Mouse (Mus musculus) liver, embryonic 13.5 days (tissue): ENCODE measurements at regions not wholly inside any gene's neighbourhood (a gene's known extent, or its start where the extent isn't known, plus 50 kb on each side); places are given as distances from the start of the nearest gene placed in this dataset.

Source experiments
- ATAC-seq: fragments of 200-750 bp; cut with Nextera tagmentation; 2 replicates; pipeline ENCODE4 v1.8.0; 2017; ENCODE audit warnings: low read depth, mild to moderate bottlenecking, moderate number of reproducible peaks, moderate library complexity
- DNase-seq: peaks from one replicate; pipeline ENCODE4 v3.0.0; 2022
- H3K27ac ChIP-seq: fragments of 300-500 bp; sonication (generic); 2 replicates; pipeline ENCODE4 v1.5.1; 2015; ENCODE audit warnings: moderate library complexity, mild to moderate bottlenecking, inconsistent platforms
- H3K27me3 ChIP-seq: fragments of 300-500 bp; sonication (generic); 2 replicates; pipeline ENCODE4 v1.6.1; 2015; ENCODE audit warnings: mild to moderate bottlenecking, inconsistent platforms
- H3K36me3 ChIP-seq: fragments of 300-500 bp; sonication (generic); 2 replicates; pipeline ENCODE4 v1.6.1; 2015; ENCODE audit warnings: mild to moderate bottlenecking, inconsistent platforms
- H3K4me1 ChIP-seq: fragments of 300-500 bp; sonication (generic); replicated peaks from 2 replicates; pipeline ENCODE4 v1.6.1; 2015; ENCODE audit warnings: inconsistent platforms
- H3K4me2 ChIP-seq: fragments of 300-500 bp; sonication (generic); 2 replicates; pipeline ENCODE4 v1.6.1; 2015; ENCODE audit warnings: inconsistent platforms, mild to moderate bottlenecking, moderate library complexity
- H3K4me3 ChIP-seq: fragments of 300-500 bp; sonication (generic); replicated peaks from 2 replicates; pipeline ENCODE4 v1.5.1; 2015; ENCODE audit warnings: mild to moderate bottlenecking, inconsistent platforms
- H3K9ac ChIP-seq: fragments of 300-500 bp; sonication (generic); 2 replicates; pipeline ENCODE4 v1.6.1; 2015; ENCODE audit warnings: mild to moderate bottlenecking, inconsistent platforms
- H3K9me3 ChIP-seq: fragments of 300-500 bp; sonication (generic); replicated peaks from 2 replicates; pipeline ENCODE4 v1.6.1; 2016; ENCODE audit warnings: inconsistent platforms
- whole genome bisulfite sequencing: fragments of 180-500 bp; shearing (Covaris S2); methylation state at CpG from one replicate; pipeline ENCODE4 v1.1.7; 2015; ENCODE audit not compliant: insufficient replicate concordance; 5-methylcytosine and 5-hydroxymethylcytosine counted together

- Histone ChIP-seq H3K27me3 (no peaks in the 10 kb centered on the region), H3K4me2 (no peak overlapping the region), H3K4me3 (no peak overlapping the region), H3K36me3 (no peaks in the 10 kb centered on the region), H3K9me3 (peaks cover 4% of the 10 kb centered on the region; the same call in 1 of the 2 replicates), H3K27ac (no peak overlapping the region), H3K4me1 (no peaks in the 10 kb centered on the region), H3K9ac (no peak overlapping the region)
- no peak for DNase-seq
- 59% methylated on average over 3 of the region's 3 CpGs for WGBS
- no peak for ATAC-seq
Observed at GRCm38 (mm10) chr12:107230097-107230496, 258.3 kb upstream of the 3110018I06Rik start.

DNA sequence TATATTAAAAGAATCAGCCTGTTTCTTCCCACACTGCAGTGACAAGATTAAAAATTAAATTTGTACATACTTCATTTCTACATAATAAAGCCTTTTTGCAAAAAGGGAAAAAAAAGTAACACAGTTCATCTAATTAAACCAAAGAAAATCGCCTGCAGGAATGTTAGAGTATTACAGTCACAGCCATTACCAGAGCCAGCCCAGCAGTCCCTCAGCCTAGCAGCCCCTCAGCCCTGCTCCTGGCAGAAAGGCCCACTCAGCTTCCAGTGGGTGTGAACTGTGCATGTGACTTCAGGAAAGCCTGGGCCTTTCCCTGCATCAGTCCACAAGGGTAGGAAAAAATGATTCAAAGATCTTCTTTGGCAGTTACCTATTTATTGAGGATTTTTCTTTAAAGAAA is 256.8 kb upstream of the 3110018I06Rik start:
- Histone ChIP-seq H3K4me2 (no peak overlapping the region), H3K36me3 (no peaks in the 10 kb centered on the region), H3K27ac (no peak overlapping the region), H3K27me3 (no peaks in the 10 kb centered on the region), H3K9me3 (no peaks in the 10 kb centered on the region), H3K4me3 (no peak overlapping the region), H3K4me1 (no peaks in the 10 kb centered on the region), H3K9ac (no peak overlapping the region)
- ATAC-seq (no peak), DNase-seq (no peak)
- 16% methylated on average over 1 of the region's 1 CpGs for WGBS

DNA sequence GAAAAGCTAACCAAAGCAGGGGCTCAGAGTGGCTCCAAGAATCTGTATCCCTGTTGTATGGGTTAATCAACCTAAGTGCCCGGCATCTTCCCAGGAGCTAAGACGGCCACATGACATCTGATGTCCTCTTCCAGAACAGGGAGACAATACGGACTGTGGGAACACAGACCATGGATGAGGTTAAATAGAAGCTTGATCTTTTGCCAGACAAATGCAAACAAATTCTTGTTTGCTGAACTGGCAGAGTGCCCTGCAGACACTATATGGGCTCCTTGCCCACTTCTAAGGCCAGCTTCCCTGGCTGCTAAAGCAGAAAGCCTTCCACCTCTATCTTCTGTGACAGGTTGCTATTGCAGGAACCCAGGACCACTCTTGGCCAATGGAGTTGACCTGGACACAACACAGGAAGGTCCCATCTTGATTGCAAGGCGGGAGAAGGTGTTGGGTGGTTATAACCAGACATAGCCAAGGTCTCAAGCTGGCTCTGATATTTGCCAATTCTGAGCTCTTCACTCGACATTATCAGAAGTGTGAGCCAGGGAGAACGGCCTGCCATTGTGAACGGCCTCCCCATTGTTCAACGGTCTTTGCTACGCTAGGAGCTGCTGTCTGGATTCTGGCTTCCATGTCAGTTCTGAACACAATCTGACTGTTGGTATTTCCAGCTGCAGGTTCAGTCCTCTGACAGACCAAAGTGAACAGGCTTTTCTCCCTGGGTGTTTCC is 237.5 kb upstream of the 3110018I06Rik start:
- Histone ChIP-seq H3K4me3 (no peak overlapping the region), H3K4me2 (no peak overlapping the region), H3K9ac (no peak overlapping the region), H3K4me1 (no peaks in the 10 kb centered on the region), H3K27me3 (no peaks in the 10 kb centered on the region), H3K9me3 (no peaks in the 10 kb centered on the region), H3K27ac (no peak overlapping the region), H3K36me3 (no peaks in the 10 kb centered on the region)
- DNase-seq, result no peak
- ATAC-seq, result no peak
- WGBS, result 62% methylated on average over 9 of the region's 9 CpGs

DNA sequence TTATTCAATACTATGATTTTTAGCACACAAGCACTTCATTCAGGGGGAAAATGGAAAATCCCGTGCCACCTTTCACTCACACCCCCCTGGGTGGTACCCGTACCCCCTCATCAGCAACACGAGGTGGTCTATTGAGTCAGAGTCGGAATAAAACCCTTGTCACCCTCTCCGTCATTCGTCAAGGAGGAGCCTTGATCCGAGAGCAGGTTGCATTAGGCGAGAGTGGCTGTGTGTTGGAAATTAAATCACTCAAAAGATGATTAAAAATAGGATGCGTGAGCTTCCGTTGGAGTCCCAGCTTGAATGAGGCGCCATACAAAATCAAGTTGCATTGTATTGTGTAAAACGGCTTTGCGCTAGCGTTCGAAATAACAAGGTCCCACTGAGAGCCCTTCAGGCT is 236.5 kb upstream of the 3110018I06Rik start:
- DNase-seq, result no peak
- H3K4me2 ChIP-seq, result no peak overlapping the region

GRCm38 (mm10) chr12:107262076-107262475 is 226.4 kb upstream of the 3110018I06Rik start:
- Histone ChIP-seq H3K4me2 (no peak overlapping the region), H3K9ac (no peak overlapping the region), H3K27ac (no peak overlapping the region), H3K36me3 (no peaks in the 10 kb centered on the region), H3K4me3 (no peak overlapping the region), H3K27me3 (no peaks in the 10 kb centered on the region), H3K4me1 (no peaks in the 10 kb centered on the region), H3K9me3 (no peaks in the 10 kb centered on the region)
- ATAC-seq (no peak), DNase-seq (no peak)
- 71% methylated on average over 5 of the region's 5 CpGs for WGBS

More for the DNA sequence above, 236.5 kb upstream of the 3110018I06Rik start:
- Histone ChIP-seq H3K9me3 (no peaks in the 10 kb centered on the region), H3K9ac (no peak overlapping the region), H3K4me3 (no peak overlapping the region), H3K27ac (no peak overlapping the region), H3K27me3 (no peaks in the 10 kb centered on the region), H3K4me1 (no peaks in the 10 kb centered on the region), H3K36me3 (no peaks in the 10 kb centered on the region)
- 74% methylated on average over 15 of the region's 15 CpGs for WGBS
- no peak for ATAC-seq

DNA sequence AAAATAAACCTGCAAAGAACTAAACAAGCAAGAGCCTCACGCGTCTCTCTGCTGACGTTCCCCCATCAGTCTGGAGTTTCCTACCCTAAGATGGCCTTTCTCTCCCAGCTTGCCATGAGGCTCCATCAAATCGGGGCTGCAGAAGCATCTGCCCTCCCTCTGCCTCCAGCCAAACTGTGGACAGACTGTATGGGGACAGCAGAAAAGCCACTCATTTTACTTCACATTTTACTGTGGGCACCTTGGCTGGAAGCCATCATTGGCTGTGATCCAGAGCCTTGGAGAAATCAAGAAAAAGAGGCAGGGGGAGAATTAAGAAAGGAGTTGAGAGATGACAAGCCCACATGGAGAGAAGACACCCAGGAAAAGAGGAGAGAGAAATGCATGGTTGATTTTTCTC is 225.9 kb upstream of the 3110018I06Rik start:
- no peak for DNase-seq
- H3K4me3 ChIP-seq, result no peak overlapping the region
- H3K9ac ChIP-seq, result no peak overlapping the region
- no peaks in the 10 kb centered on the region for H3K27me3 ChIP-seq
- H3K36me3 ChIP-seq, result no peaks in the 10 kb centered on the region
- H3K27ac ChIP-seq, result no peak overlapping the region
- no peaks in the 10 kb centered on the region for H3K4me1 ChIP-seq
- ATAC-seq, result no peak
- H3K9me3 ChIP-seq, result no peaks in the 10 kb centered on the region
- 81% methylated on average over 4 of the region's 4 CpGs for WGBS
- no peak overlapping the region for H3K4me2 ChIP-seq

GRCm38 (mm10) chr12:107266696-107267095 is 221.7 kb upstream of the 3110018I06Rik start:
- H3K9me3 ChIP-seq, result no peaks in the 10 kb centered on the region
- H3K27ac ChIP-seq, result no peak overlapping the region
- no peaks in the 10 kb centered on the region for H3K36me3 ChIP-seq
- no peak overlapping the region for H3K9ac ChIP-seq
- no peak overlapping the region for H3K4me2 ChIP-seq
- no peaks in the 10 kb centered on the region for H3K27me3 ChIP-seq
- H3K4me1 ChIP-seq, result no peaks in the 10 kb centered on the region
- ATAC-seq (no peak), DNase-seq (no peak)
- 52% methylated on average over 2 of the region's 2 CpGs for whole genome bisulfite sequencing
- H3K4me3 ChIP-seq, result no peak overlapping the region

DNA sequence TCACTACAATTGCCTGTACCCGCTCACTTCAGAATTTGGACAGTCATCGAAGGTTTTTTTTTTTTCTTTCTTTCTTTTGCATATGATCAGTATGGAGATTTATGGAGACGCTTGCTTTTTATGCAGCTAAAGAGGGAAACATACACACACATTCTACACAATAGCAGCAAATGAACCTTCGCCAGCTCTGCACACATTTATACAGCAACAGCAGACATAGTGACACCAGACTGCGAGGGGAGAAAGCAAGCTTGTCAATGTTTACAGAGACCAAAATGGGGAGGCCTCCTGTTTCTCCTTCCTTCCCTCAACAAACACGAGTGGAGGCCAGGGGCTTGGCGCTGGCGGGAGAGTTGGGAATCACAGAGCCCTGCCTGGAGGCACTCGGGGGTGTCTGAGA is 202.8 kb upstream of the 3110018I06Rik start:
- Histone ChIP-seq H3K4me3 (no peak overlapping the region), H3K9me3 (no peaks in the 10 kb centered on the region), H3K27ac (no peak overlapping the region), H3K4me1 (no peaks in the 10 kb centered on the region), H3K9ac (no peak overlapping the region), H3K27me3 (no peaks in the 10 kb centered on the region), H3K36me3 (no peaks in the 10 kb centered on the region), H3K4me2 (no peak overlapping the region)
- no peak for ATAC-seq
- no peak for DNase-seq
- WGBS, result 66% methylated on average over 9 of the region's 9 CpGs

- Histone ChIP-seq H3K27me3 (no peaks in the 10 kb centered on the region), H3K4me3 (no peak overlapping the region), H3K9me3 (no peaks in the 10 kb centered on the region), H3K4me2 (no peak overlapping the region), H3K36me3 (no peaks in the 10 kb centered on the region), H3K27ac (no peak overlapping the region), H3K4me1 (no peaks in the 10 kb centered on the region), H3K9ac (no peak overlapping the region)
- WGBS, result 64% methylated on average over 5 of the region's 5 CpGs
- DNase-seq (no peak), ATAC-seq (no peak)
Observed at GRCm38 (mm10) chr12:107291377-107291776, 197.1 kb upstream of the 3110018I06Rik start.

GRCm38 (mm10) chr12:107307094-107307740 is 181.2 kb upstream of the 3110018I06Rik start:
- DNase-seq (no peak), ATAC-seq (no peak)
- Histone ChIP-seq H3K4me1 (no peaks in the 10 kb centered on the region), H3K27me3 (no peaks in the 10 kb centered on the region), H3K9ac (no peak overlapping the region), H3K36me3 (no peaks in the 10 kb centered on the region), H3K4me3 (no peak overlapping the region), H3K9me3 (no peaks in the 10 kb centered on the region), H3K4me2 (no peak overlapping the region), H3K27ac (no peak overlapping the region)
- WGBS, result 12% methylated on average over 15 of the region's 15 CpGs

GRCm38 (mm10) chr12:107315446-107315845 is 173.0 kb upstream of the 3110018I06Rik start:
- Histone ChIP-seq H3K9me3 (no peaks in the 10 kb centered on the region), H3K4me3 (no peak overlapping the region), H3K9ac (no peak overlapping the region), H3K4me1 (no peaks in the 10 kb centered on the region), H3K27ac (no peak overlapping the region), H3K27me3 (no peaks in the 10 kb centered on the region), H3K36me3 (no peaks in the 10 kb centered on the region), H3K4me2 (no peak overlapping the region)
- no peak for ATAC-seq
- DNase-seq, result no peak
- WGBS, result 83% methylated on average over 4 of the region's 4 CpGs

DNA sequence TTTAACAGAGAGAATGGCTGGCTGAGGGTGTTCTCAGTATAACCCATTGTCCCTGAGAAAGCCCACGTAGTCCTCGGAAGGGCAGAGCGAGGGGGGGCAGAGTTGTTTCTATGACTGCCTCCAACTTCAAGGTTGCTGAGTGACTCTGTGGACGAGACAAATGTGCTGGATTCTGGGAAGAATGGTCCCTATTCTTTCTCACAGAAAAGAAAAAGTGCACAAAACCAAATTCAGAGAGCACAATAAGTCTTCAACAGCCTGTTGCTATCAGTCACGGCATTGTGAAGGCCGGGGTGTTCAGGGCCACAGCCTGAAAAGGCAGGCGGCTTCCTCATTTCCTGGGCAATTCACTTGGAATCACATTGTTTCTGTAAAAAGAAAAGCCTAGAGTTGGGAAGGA is 165.6 kb upstream of the 3110018I06Rik start:
- Histone ChIP-seq H3K27me3 (no peaks in the 10 kb centered on the region), H3K4me2 (no peak overlapping the region), H3K4me3 (no peak overlapping the region), H3K9me3 (no peaks in the 10 kb centered on the region), H3K9ac (no peak overlapping the region), H3K36me3 (no peaks in the 10 kb centered on the region), H3K4me1 (no peaks in the 10 kb centered on the region), H3K27ac (no peak overlapping the region)
- WGBS, result 56% methylated on average over 7 of the region's 7 CpGs
- DNase-seq, result no peak
- ATAC-seq, result no peak
